Mouse (Mus musculus): ENCODE measurements around the gene Tmem97. TPM values are rescaled to one million over a fixed set of nuclear protein-coding genes. Genes with fewer than 3 reads are reported as not detected.
"Not testable (repeated sequence)": the region's sequence is repeated elsewhere in the genome, so short reads cannot be mapped to it uniquely, and the experiment has no call there.

The Tmem97 gene
- 17.8 and 20.8 TPM in 2 replicates for polyA plus RNA-seq (2012; rRNA removed)

DNA sequence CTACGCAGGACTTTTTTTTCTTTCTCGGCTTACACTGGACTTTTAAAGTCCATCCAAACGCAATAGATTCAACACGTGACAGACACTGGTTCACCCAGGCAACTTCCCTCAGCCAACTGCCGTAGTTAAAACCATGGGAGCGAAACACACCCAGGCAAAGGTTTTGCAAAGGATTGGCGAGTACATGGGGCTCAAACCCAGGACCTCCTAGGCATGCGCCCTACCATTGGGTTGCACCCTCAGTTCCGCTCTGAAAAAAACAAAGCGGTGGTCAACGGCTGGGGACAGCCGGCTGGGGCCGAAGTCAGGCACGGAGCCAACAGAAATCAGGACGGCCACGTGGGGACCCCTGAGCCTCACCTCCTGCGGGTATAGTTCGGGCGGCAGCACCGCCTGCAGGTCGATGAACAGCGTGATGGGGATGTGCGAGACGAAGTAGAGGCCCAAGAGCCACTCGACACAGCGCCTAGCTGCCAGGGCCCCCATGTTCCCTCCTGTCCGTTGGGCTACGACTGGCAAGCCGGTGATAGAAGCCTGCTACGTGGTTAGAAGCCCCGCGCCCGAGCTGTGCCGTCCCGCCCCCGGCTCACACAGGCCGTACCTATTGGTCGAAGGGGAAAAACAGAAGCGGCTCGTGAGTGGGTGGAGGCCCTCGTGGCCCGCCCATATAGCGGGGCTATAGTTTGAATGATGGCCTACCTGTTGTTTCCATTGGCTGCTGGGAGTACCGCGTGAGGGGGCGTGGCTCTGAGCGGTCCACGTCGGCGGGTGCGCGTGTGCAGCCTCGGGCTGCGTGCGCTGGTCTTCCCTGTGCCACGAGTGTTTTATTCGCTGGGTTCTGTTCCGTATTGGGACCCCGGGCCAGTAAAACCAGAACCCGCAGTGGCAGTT lies at the start of gene Tmem97:
Gene Tmem97 (minus strand): TSS at position 610 of the 891 bp plus-strand sequence.
- H3K27ac ChIP-seq (ENCODE audit: insufficient read depth, low read length), result peak within 1 kb of the TSS; percentile 26; the same call in 1 of the 2 replicates
- TF ChIP-seq CTCF (IDR thresholded peaks at IDR 0.05; ENCODE audit: extremely low read depth, insufficient read depth, low read length) (no peak), POLR2A (IDR thresholded peaks at IDR 0.05; ENCODE audit: extremely low read depth, insufficient read depth, low read length) (peak; percentile 80; the same call in 1 of the 2 replicates)
- peak within 1 kb of the TSS; percentile 66 for H3K4me3 ChIP-seq (ENCODE audit: insufficient read depth, low read length)
- no peaks in the 10 kb centered on the region for H3K4me1 ChIP-seq (ENCODE audit: control insufficient read depth, insufficient read depth, low read length)

DNA sequence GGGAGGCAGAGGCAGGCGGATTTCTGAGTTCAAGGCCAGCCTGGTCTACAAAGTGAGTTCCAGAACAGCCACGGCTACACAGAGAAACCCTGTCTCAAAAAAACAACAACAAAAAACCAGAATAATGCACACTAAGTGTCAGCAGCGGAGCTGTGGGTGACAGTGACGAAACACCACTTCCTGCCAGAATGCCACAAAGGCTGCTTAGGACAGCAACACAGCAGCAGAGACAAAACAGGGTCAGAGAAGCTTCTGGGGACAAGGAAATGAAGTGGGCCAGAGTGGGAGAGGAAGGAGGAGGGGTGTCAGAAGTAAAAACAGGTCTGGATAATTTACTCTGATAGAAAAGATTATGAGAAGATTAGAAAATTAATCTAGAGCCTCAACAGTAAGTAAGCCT lies 49.5 kb upstream of the Tmem97 start:
- H3K27ac ChIP-seq (ENCODE audit: insufficient read depth, low read length), result no peak overlapping the region
- no peak for TF ChIP-seq POLR2A (IDR thresholded peaks at IDR 0.05; ENCODE audit: extremely low read depth, insufficient read depth, low read length)
- TF ChIP-seq CTCF (IDR thresholded peaks at IDR 0.05; ENCODE audit: extremely low read depth, insufficient read depth, low read length), result no peak
- H3K4me1 ChIP-seq (ENCODE audit: control insufficient read depth, insufficient read depth, low read length), result peaks cover 5% of the 10 kb centered on the region
- H3K4me3 ChIP-seq (ENCODE audit: insufficient read depth, low read length), result no peak overlapping the region

DNA sequence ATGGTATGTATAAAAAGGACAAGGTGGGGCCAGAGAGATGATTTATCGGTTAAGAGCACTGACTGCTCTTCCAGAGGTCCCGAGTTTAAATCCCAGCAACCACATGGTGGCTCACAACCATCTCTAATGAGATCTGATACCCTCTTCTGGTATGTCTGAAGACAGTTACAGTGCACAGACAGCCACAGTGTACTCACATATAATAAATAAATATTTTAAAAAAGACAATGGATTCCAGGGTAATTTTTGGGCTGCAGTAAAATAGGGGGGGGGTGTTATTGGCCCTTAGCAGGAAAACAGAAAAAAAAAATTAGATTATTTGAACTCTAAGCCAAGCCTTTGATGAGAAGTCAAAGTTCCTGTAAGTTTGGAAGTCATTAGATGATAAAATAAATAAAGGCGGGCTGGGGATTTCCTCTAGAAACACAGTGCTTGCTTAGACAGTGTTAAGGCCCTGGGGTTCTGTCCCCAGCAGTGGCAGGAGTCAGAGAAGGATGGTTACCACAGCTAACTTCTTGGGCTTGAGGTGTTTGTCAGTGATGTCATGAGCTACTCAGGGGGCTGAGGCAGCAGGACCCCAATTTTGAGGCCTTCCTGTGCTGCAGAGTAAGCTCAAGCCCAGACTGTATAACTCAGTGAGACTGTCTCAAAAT lies 48.3 kb upstream of the Tmem97 start:
- TF ChIP-seq CTCF (IDR thresholded peaks at IDR 0.05; ENCODE audit: extremely low read depth, insufficient read depth, low read length), result no peak
- TF ChIP-seq POLR2A (IDR thresholded peaks at IDR 0.05; ENCODE audit: extremely low read depth, insufficient read depth, low read length), result no peak
- H3K27ac ChIP-seq (ENCODE audit: insufficient read depth, low read length), result no peak overlapping the region
- H3K4me1 ChIP-seq (ENCODE audit: control insufficient read depth, insufficient read depth, low read length), result peaks cover 4% of the 10 kb centered on the region
- no peak overlapping the region for H3K4me3 ChIP-seq (ENCODE audit: insufficient read depth, low read length)

GRCm38 (mm10) chr11:78596750-78597149 lies 46.2 kb upstream of the Tmem97 start:
- Histone ChIP-seq H3K4me1 (ENCODE audit: control insufficient read depth, insufficient read depth, low read length) (peaks cover 6% of the 10 kb centered on the region), H3K27ac (ENCODE audit: insufficient read depth, low read length) (no peak overlapping the region), H3K4me3 (ENCODE audit: insufficient read depth, low read length) (no peak overlapping the region)
- TF ChIP-seq CTCF (IDR thresholded peaks at IDR 0.05; ENCODE audit: extremely low read depth, insufficient read depth, low read length) (no peak), POLR2A (IDR thresholded peaks at IDR 0.05; ENCODE audit: extremely low read depth, insufficient read depth, low read length) (no peak)

DNA sequence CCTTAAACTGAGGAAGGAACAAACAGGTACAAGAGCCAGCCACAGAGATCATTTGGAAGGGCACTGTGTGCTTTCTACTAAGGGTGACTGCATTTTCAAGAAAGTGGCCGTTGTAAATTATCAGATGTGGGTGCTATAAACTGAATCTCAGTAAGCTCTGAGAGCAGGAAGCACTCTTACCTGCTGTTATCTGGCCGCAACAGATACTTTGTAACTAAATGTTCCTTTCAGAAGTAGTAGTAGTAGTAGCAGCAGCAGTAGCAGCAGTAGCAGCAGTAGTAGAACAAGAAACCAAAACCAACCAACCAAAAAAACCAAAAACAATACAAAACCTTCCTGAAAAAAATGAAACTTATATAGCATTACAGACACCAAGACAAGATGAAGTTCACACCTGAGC lies 45.2 kb upstream of the Tmem97 start:
- peaks cover 4% of the 10 kb centered on the region for H3K4me1 ChIP-seq (ENCODE audit: control insufficient read depth, insufficient read depth, low read length)
- TF ChIP-seq CTCF (IDR thresholded peaks at IDR 0.05; ENCODE audit: extremely low read depth, insufficient read depth, low read length) (no peak), POLR2A (IDR thresholded peaks at IDR 0.05; ENCODE audit: extremely low read depth, insufficient read depth, low read length) (no peak)
- H3K27ac ChIP-seq (ENCODE audit: insufficient read depth, low read length), result no peak overlapping the region

DNA sequence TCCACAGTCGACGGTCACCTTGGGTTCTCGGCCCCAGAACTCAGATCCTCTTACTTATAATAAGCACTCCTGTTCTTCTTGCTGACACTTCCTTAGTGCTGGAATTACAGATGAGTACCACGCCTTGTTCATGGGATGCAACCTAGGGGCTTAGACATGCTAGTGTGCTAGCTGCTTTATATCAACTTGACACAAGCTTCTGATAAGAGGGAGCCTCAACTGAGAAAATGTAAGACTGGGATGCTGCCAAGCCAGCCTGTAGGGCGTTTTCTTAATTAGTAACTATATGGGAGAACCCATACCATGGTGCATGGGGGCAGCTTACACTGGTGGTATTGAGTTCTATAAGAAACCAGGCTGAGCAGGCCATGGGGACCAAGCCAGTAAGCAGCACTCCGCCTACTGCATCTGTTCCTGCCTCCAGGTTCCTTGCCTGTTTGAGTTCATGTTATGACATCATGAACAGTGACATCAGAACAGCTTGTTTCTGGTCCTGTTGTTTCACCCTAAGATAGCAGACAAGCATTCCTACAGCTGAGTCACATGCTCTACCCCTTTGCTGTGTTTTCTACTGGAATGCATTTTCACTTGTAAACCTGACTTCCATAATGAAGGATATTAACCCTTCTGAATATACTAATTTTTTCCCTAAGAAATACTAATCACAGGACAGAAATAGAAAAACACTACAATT lies 43.8 kb upstream of the Tmem97 start:
- H3K27ac ChIP-seq (ENCODE audit: insufficient read depth, low read length), result no peak overlapping the region
- no peak overlapping the region for H3K4me3 ChIP-seq (ENCODE audit: insufficient read depth, low read length)
- H3K4me1 ChIP-seq (ENCODE audit: control insufficient read depth, insufficient read depth, low read length), result 0 out of 2 replicates have a peak, but pooled peaks cover 2% of the 10 kb centered on the region

More for the DNA sequence above, 45.2 kb upstream of the Tmem97 start:
- H3K4me3 ChIP-seq (ENCODE audit: insufficient read depth, low read length), result no peak overlapping the region

DNA sequence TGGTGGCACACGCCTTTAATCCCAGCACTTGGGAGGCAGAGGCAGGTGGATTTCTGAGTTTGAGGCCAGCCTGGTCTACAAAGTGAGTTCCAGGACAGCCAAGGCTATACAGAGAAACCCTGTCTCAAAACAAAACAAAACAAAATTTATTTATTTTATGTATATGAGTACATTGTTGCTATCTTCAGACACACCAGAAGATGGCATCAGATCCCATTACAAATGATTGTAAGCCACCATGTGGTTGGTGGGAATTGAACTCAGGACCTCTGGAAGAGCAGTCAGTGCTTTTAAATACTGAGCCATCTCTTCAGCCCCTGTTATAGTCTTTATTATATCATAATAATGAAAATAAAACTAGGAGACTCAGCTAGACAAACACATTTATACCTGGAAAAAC lies 37.1 kb upstream of the Tmem97 start:
- H3K27ac ChIP-seq (ENCODE audit: insufficient read depth, low read length), result not testable (repeated sequence)

More for the DNA sequence above, 43.8 kb upstream of the Tmem97 start:
- TF ChIP-seq CTCF (IDR thresholded peaks at IDR 0.05; ENCODE audit: extremely low read depth, insufficient read depth, low read length), result no peak
- TF ChIP-seq POLR2A (IDR thresholded peaks at IDR 0.05; ENCODE audit: extremely low read depth, insufficient read depth, low read length), result no peak

DNA sequence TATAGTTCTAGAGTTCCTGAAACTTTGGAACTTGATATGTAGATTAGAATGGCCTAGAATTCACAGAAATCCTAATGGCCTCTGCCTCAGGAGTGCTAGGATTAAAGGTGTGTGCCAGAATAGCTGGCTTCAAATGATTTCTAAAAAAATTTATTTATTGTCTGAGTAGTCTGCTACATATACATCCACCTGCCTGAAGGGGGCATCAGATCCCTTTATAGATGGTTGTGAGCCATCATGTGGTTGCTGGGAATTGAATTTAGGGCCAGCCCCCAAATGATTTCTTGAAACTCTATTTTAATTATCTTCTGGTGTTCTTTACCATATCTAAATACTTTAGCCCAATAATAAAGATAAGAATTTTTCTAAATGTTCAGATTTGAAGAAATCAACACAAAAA lies 35.5 kb upstream of the Tmem97 start:
- Histone ChIP-seq H3K4me1 (ENCODE audit: control insufficient read depth, insufficient read depth, low read length) (no peaks in the 10 kb centered on the region), H3K27ac (ENCODE audit: insufficient read depth, low read length) (no peak overlapping the region), H3K4me3 (ENCODE audit: insufficient read depth, low read length) (no peak overlapping the region)
- TF ChIP-seq POLR2A (IDR thresholded peaks at IDR 0.05; ENCODE audit: extremely low read depth, insufficient read depth, low read length) (no peak), CTCF (IDR thresholded peaks at IDR 0.05; ENCODE audit: extremely low read depth, insufficient read depth, low read length) (no peak)

More for the DNA sequence above, 37.1 kb upstream of the Tmem97 start:
- not testable (repeated sequence) for H3K4me1 ChIP-seq (ENCODE audit: control insufficient read depth, insufficient read depth, low read length); H3K4me3 ChIP-seq (ENCODE audit: insufficient read depth, low read length)

GRCm38 (mm10) chr11:78582848-78583247 lies 32.3 kb upstream of the Tmem97 start:
- H3K27ac ChIP-seq (ENCODE audit: insufficient read depth, low read length), result no peak overlapping the region
- TF ChIP-seq POLR2A (IDR thresholded peaks at IDR 0.05; ENCODE audit: extremely low read depth, insufficient read depth, low read length) (no peak), CTCF (IDR thresholded peaks at IDR 0.05; ENCODE audit: extremely low read depth, insufficient read depth, low read length) (no peak)
- H3K4me1 ChIP-seq (ENCODE audit: control insufficient read depth, insufficient read depth, low read length), result no peaks in the 10 kb centered on the region
- no peak overlapping the region for H3K4me3 ChIP-seq (ENCODE audit: insufficient read depth, low read length)

Data from cortical plate, adult 2 months (tissue).